Mouse (Mus musculus) left cerebral cortex, postnatal 4 days (tissue): ENCODE measurements around the gene Slc6a5. TPM values are rescaled to one million over a fixed set of nuclear protein-coding genes. Genes with fewer than 3 reads are reported as not detected.

Experiments
- DNase-seq: peaks from one replicate; pipeline ENCODE4 v3.0.0-alpha.2; 2022
- intact Hi-C: fragments of 180-260 bp; cut with DNase I; formaldehyde crosslinking; loops from one replicate; pipeline ENCODE4 v1.15.1; 2025
- total RNA-seq, 2 experiments: library from RNA; stranded (reverse); gene quantifications; 2 replicates each; pipeline ENCODE4 v1.2.3; 2021

The Slc6a5 gene
- total RNA-seq, 2 experiments from 2014 or later, result not detected

DNA sequence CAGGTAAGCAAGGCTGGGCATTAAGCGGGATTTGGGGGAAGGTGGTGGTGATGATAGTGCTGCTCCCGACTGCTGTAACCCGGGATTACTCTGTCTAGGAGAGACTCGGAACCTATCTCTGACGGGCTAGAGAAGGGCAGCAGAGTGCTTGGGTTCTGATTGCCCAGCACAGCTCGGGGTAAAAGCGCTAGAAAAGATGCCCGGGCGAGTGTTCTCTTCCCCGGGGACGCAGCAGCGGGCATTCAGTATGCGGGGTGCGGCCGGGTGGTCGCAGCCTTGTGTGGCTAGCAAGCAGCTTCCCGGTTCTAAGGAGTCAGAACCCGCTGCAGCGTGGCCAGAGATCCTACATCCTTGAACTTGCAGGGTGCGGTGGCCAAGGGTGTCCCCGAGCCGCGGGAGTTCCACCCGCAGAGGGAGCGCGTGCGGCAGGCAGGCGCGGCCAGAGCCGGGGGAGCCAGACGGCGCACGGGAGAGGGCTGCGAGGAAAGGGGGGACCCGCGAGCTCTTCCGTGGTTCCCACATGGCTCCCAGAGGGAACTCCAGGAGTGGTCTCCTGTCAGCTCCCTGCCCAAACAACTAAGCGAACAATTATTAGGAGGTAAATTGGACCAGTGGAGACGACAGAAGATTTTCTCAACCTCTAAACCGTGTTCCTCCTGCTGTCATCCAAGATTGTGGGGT is 65.6 kb downstream of the Slc6a5 start:
- intact Hi-C loops, result loop anchor here (10.0 kb wide), 1 partner anchor 279 kb away; no protein-coding TSS in a partner anchor
- no peak for DNase-seq

DNA sequence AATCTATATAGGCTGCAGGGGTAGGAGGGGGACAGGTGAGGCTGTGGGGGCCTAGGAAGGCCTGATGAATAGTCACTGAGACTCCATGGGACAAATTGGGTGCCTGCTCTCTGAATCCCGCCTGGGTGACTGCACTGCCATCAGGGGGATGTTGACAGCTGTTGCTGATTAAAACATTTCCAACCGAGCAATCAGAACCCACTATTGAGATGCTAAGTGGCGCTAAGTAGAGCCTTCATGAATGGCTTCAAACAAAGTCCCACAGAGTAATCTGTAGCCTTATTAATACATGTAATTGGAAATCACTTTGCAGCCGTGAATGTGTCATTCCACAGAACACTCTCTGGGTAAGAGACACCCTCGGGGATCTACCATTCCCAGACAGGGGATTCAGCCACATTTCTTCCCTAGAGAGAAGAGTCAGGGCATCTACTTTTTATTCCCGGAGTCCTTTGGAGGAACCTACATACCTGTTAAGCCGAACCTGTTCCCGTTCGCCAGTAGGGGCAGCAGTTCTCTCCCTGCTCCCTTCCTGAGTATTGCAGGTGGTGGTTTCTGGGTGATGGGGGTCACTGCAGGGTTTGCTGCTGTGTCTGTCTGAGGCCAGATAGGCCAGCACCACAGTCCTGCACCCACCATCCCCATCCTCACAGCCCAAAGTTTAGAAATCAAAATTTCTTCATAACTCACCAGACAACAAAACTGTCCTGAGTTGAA is 71.7 kb downstream of the Slc6a5 start:
- intact Hi-C loops, result no loop called here
- DNase-seq, result no peak

DNA sequence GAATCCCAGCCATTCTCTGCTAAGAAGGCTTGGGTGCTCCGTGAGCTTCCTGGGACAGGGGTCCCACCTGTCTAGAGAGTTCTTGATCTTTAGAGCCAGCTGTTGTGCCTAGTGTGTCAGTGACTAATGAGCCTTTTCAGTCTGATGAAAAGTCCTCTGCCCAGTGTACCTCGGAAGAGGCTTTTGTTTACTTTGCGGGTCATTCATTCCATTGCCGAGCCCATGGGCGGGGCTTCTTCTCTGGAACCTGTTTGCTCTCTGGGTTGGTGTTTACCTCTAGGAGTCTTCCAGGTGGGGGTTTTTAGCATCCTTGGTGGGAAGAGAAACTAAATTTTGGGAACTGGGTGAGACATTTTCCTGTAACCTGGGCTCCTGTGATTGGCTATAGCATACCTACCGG is 74.8 kb downstream of the Slc6a5 start:
- DNase-seq, result no peak
- intact Hi-C loops, result no loop called here

GRCm38 (mm10) chr7:49985947-49986346 is 76.0 kb downstream of the Slc6a5 start:
- DNase-seq, result no peak
- intact Hi-C loops, result no loop called here

- intact Hi-C loops, result no loop called here
These were observed 89.4 kb downstream of the Slc6a5 start for GRCm38 (mm10) chr7:49999321-49999720.

GRCm38 (mm10) chr7:50005268-50005667 is 95.3 kb downstream of the Slc6a5 start:
- intact Hi-C loops, result no loop called here
- DNase-seq, result no peak

More at GRCm38 (mm10) chr7:49999321-49999720, 89.4 kb downstream of the Slc6a5 start:
- no peak for DNase-seq

Other genes starting within 250 kb of the Slc6a5 start
- 1 to 10 TPM; 4.7 to 5.5 TPM for gene Htatip2, start 151.0 kb upstream of the Slc6a5 start, total RNA-seq
- gene Prmt3, start 131.8 kb upstream of the Slc6a5 start, total RNA-seq, result 10 to 100 TPM; 47.5 to 49.2 TPM
- gene Nell1, start 64.7 kb downstream of the Slc6a5 start, total RNA-seq, result 10 to 100 TPM; 34.0 to 43.3 TPM